Mouse (Mus musculus) bone marrow macrophage, adult 2 months (primary cell): Measurements from ENCODE around the gene Serpinb6a. TPM values are rescaled to one million over a fixed set of nuclear protein-coding genes. Genes with fewer than 3 reads are reported as not detected.
A peak's percentile ranks its signal among the peaks of the same experiment; 100 is the strongest.
"Not testable (repeated sequence)": the region's sequence is repeated elsewhere in the genome, so short reads cannot be mapped to it uniquely, and the experiment has no call there.

ENCODE experiments used
- H3K27ac ChIP-seq: 2 replicates; pipeline ENCODE4 v1.5.1; 2012; ENCODE audit warnings: low read depth, low read length; ENCODE audit not compliant: insufficient read depth
- H3K4me1 ChIP-seq: 2 replicates; pipeline ENCODE4 v1.6.1; 2012; ENCODE audit warnings: low read length; ENCODE audit not compliant: control insufficient read depth, insufficient read depth
- H3K4me3 ChIP-seq: 2 replicates; pipeline ENCODE4 v1.5.1; 2012; ENCODE audit warnings: mild to moderate bottlenecking, low read length, moderate library complexity; ENCODE audit not compliant: insufficient read depth
- CTCF ChIP-seq: IDR thresholded peaks from 2 replicates; pipeline ENCODE4 v1.5.1; 2012; ENCODE audit warnings: low read depth, mild to moderate bottlenecking, low read length, moderate library complexity
- POLR2A ChIP-seq: IDR thresholded peaks from 2 replicates; pipeline ENCODE4 v1.6.1; 2012; ENCODE audit warnings: mild to moderate bottlenecking, low read depth, low read length, borderline replicate concordance
- polyA plus RNA-seq: library from polyadenylated mRNA; stranded (reverse); fragments of >200 nt; gene quantifications from 2 replicates; pipeline ENCODE4 v1.2.4, GENCODE M21; 2012; ENCODE audit not compliant: missing spikeins, insufficient read depth, insufficient read length

Serpinb6a gene
- polyA plus RNA-seq, 1 experiment: 743 TPM

DNA sequence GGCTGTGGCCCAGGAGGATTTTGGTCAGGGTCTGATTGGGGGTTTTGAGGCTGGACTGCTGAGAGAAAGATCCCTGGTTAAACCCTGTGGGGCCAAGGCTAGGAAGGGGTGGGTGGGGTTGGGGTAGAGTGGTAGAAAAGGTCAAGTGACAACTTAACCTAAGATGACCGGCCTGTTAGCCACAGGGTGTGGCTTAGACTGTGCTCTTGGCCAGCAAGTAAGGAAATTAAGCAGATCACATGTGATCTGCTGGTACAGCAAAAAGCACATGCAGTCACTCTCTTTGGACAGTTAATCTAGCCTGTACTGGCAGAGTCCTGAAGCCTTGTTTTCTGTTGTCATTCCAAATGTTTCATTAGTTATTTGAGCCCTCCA is 50.5 kb downstream of the Serpinb6a start:
- Histone ChIP-seq H3K4me1 (peaks cover 29% of the 10 kb centered on the region), H3K4me3 (no peak overlapping the region), H3K27ac (peak overlapping the region; percentile 67)
- TF ChIP-seq CTCF (no peak), POLR2A (no peak)

GRCm38 (mm10) chr13:33951308-33952074 is 51.1 kb downstream of the Serpinb6a start:
- Histone ChIP-seq H3K4me1 (peaks cover 29% of the 10 kb centered on the region), H3K27ac (peak overlapping the region; percentile 56), H3K4me3 (no peak overlapping the region)
- TF ChIP-seq POLR2A: no peak
- no peak for TF ChIP-seq CTCF

- no peak overlapping the region for H3K4me3 ChIP-seq
- TF ChIP-seq CTCF: peak; percentile 59; the same call in 1 of the 2 replicates
- no peak for TF ChIP-seq POLR2A
- H3K4me1 ChIP-seq: 0 out of 2 replicates have a peak, but pooled peaks cover 2% of the 10 kb centered on the region
- H3K27ac ChIP-seq: no peak overlapping the region
These were observed 60.3 kb downstream of the Serpinb6a start for GRCm38 (mm10) chr13:33942212-33942779.

GRCm38 (mm10) chr13:33941288-33941808 is 61.2 kb downstream of the Serpinb6a start:
- Histone ChIP-seq H3K27ac (no peak overlapping the region), H3K4me3 (no peak overlapping the region), H3K4me1 (peaks cover 3% of the 10 kb centered on the region)
- TF ChIP-seq POLR2A (no peak), CTCF (no peak)

DNA sequence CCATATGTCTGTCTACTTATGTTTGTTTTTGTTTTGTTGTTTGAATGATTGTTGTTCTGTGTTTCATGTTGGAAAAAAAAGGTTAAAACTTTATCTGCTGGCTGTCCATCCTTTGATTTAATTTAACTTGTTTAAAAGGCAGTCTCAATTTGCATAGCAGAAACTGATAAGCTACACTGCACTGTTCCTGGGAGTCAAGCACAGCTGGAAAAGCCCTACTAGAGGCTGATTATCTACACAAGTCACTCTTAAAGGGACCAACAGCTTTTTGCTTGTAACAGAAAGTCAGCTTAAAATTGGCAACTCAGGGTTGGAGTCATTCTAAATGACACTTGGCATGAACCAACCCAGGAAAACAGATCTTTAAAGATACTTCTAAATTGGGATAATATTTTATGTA is 65.0 kb downstream of the Serpinb6a start:
- peaks cover 20% of the 10 kb centered on the region for H3K4me1 ChIP-seq
- H3K4me3 ChIP-seq, H3K27ac ChIP-seq: not testable (repeated sequence)

DNA sequence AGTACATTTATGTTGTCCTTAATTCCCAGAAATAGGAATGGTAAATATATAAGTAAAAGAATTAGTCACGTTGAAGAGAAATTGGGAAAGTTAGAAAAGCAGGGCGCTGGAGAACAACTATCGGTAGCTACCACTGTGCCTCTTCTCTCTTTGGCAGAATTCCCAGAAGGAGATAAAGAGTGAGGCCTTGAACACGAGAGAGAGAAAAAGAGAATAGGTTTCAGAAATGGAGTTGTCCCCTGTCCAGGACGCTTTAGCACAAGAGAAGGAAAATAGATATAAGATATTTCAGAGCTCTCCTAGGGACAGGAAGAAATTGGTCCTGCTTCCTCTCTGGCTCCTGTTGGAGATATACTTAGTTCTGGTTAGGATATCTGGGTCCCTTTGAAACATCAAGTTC is 65.4 kb downstream of the Serpinb6a start:
- Histone ChIP-seq H3K4me1 (peaks cover 25% of the 10 kb centered on the region), H3K4me3 (no peak overlapping the region), H3K27ac (no peak overlapping the region)
- TF ChIP-seq POLR2A: no peak
- TF ChIP-seq CTCF: no peak

- no peak for TF ChIP-seq POLR2A
- no peak for TF ChIP-seq CTCF
- H3K27ac ChIP-seq: peak overlapping the region; percentile 76
- peaks cover 34% of the 10 kb centered on the region for H3K4me1 ChIP-seq
- H3K4me3 ChIP-seq: peak overlapping the region; percentile 93
These were observed 67.0 kb downstream of the Serpinb6a start for GRCm38 (mm10) chr13:33935465-33936181.

- TF ChIP-seq POLR2A (no peak), CTCF (no peak)
- peak overlapping the region; percentile 76 for H3K27ac ChIP-seq
- H3K4me1 ChIP-seq: peaks cover 43% of the 10 kb centered on the region
- H3K4me3 ChIP-seq: peak overlapping the region; percentile 93
These were observed 67.9 kb downstream of the Serpinb6a start for GRCm38 (mm10) chr13:33934743-33935142.

DNA sequence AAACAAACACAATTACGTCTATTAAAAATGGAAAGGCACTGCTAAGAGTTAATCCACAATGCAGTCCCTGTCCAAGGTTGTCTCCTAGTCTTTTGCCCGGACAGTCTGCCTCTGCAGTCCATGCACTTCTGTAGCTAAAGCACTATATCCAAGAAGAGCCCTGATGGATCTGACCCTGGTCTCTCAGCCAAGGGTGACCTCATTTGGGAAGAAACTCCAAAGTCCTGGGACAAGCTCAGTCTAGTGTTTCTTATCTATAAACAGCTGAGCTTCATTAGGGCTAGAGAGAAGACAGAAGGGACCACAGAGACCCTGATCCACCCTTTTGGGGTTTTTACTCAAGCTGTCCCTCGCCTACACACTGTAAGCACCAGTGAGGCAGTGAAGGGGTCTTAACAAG is 71.7 kb downstream of the Serpinb6a start:
- TF ChIP-seq CTCF: no peak
- no peak for TF ChIP-seq POLR2A
- Histone ChIP-seq H3K4me1 (peaks cover 38% of the 10 kb centered on the region), H3K27ac (peak overlapping the region; percentile 94), H3K4me3 (no peak overlapping the region)

DNA sequence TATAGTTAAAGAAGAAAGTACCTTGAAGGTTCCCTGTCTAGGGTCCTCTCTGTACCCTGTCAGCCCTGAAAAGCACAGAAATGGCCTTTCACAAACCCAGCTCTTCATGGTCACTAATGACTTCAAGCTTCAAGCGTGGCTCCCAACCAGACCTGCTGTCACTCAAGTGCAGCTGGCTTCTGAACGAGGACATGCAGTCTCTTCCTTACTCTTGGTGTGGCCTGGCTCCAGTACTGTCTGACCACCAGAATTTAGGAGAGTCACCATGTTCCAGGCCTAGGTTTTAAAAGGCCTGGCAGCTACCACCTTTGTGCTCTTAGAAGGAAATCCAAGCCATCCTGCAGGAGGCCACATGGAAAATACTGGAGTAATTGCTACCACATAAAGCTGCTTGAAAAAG is 72.3 kb downstream of the Serpinb6a start:
- no peak overlapping the region for H3K4me3 ChIP-seq
- TF ChIP-seq POLR2A (no peak), CTCF (no peak)
- no peak overlapping the region for H3K27ac ChIP-seq
- peaks cover 38% of the 10 kb centered on the region for H3K4me1 ChIP-seq
